Mouse (Mus musculus) 3T3-L1 (cell line): ENCODE results near the gene Igsf9.

Experiments
- DNase-seq: peaks from one replicate; pipeline ENCODE4 v3.0.0-alpha.2; 2015; ENCODE audit warnings: low read depth, low spot score

Igsf9 gene

DNA sequence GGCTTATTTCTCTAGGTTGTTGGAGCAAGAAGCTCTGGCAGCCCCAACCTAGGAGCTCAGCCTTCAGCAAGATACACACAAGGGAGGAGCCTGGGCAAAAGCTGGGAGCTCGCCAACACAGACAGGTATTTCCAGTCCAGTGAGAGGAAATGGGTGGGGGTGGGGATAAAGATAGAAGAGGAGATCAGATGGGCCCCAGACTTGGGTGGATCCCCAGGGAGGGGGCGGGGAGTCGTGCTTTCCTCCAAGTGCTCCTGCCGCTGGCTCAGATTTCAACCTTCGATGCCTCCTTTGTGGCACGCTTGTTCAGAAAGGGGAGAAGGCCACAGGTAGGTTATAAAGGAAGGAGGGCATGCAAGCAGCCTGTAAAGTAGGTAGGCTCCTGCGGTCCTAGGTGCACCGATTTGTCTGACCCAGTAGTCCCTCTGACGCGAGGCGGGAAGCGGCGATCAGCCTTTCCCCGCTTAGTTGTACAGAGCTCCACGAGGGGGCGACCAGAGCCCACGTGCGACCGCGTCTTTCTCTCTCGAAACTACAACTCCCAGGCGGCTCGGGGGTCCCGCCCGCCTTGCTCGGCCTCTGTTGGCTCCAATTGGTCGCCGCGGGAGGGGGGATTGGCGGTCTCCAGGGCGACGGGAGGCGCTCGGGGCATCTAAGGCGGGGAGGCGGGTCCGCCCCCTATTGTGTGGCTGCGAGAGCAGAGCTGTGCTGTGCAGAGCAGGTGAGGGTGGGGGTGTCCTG, at the start of gene Igsf9:
Gene Igsf9, plus strand, starts transcription at position 249 of the 741 bp plus-strand sequence.
- DNase-seq: peak; percentile 81

GRCm38 (mm10) chr1:172431836-172432586, 49.6 kb upstream of the Igsf9 start:
- peak; percentile 51 for DNase-seq

GRCm38 (mm10) chr1:172432587-172432955, 49.0 kb upstream of the Igsf9 start:
- DNase-seq: no peak

GRCm38 (mm10) chr1:172433012-172433850, 48.4 kb upstream of the Igsf9 start:
- DNase-seq: no peak

DNA sequence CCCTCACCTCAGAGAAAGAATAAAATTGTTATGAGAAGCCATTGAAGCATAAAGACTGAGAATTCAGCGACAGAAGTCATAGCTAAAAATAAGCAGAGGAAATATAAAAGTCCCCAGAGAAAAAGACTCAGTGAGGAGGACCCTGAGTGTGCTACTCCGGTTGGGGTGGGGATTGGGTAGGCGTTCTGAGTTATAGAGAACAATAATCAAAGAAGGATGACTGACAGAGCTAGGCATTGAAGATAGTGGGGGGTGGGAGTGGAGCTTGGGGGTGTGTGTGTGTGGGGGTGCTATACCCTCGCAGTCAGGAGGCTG, 47.8 kb upstream of the Igsf9 start:
- no peak for DNase-seq

DNA sequence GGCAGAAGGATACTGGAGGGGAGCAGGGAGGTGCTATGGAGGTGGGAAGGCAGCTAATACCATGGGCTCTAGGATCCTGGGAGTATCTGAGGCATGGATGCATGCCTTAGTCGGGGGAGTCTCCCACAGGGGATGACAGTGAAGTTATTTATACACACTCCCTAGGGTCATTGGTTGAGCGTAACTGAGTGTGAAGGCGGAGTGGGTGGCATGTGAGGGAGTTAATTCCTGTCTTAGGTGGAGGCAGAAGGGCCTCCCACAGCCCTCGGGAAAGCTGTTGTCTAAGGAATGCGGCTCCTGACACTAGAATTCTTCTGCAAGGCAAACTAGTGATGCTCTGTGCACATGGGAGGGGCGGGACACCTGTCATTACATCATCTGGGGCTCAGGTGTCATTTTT, 44.8 kb upstream of the Igsf9 start:
- no peak for DNase-seq

DNA sequence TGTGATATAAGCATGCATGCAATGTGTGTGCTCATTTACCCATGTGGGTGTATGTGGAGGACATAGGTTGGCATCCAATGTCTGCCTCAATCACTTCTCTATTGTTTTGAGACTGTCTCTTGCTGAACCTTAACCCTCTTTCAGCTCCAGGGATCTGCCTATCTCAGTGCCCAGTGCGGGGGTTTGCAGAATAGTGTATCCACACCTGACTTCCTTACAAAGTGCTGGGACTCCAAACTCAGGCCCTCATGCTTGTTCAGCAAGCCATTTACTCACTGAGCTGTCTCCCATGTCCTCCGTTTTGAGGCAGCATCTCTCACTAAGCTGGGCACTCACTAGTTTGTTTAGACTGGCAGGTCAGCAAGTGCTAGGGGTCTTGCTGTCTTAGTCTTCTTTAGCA, 43.0 kb upstream of the Igsf9 start:
- DNase-seq: no peak

- DNase-seq: no peak
These were observed 41.1 kb upstream of the Igsf9 start for GRCm38 (mm10) chr1:172440521-172440920.

GRCm38 (mm10) chr1:172441935-172442445, 39.6 kb upstream of the Igsf9 start:
- DNase-seq: no peak

GRCm38 (mm10) chr1:172450226-172450625, 31.4 kb upstream of the Igsf9 start:
- DNase-seq: no peak

- no peak for DNase-seq
These were observed 30.6 kb upstream of the Igsf9 start for GRCm38 (mm10) chr1:172450848-172451470.

DNA sequence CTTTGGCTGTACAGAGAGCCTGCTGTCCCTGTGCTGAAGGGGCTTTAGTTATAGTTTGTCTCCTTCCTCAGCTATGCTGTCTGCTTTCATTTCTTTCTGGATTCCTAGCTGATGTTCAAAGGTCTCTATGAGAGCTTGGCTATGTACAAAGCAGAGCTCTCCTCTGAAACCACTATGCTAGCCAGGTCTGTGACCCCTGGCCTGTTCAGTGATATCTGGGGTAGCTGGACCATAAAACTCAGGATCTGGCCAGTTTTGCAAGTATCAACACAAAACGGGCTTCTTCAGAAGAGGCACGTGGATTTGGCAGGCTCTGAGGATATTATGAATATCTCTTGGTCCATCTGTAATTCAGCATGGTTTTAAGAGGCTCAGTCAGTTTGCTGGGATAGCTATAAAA, 28.7 kb upstream of the Igsf9 start:
- DNase-seq: no peak

- no peak for DNase-seq
These were observed 27.8 kb upstream of the Igsf9 start for GRCm38 (mm10) chr1:172453810-172454209.

- no peak for DNase-seq
These were observed 26.2 kb upstream of the Igsf9 start for GRCm38 (mm10) chr1:172455416-172455815.

DNA sequence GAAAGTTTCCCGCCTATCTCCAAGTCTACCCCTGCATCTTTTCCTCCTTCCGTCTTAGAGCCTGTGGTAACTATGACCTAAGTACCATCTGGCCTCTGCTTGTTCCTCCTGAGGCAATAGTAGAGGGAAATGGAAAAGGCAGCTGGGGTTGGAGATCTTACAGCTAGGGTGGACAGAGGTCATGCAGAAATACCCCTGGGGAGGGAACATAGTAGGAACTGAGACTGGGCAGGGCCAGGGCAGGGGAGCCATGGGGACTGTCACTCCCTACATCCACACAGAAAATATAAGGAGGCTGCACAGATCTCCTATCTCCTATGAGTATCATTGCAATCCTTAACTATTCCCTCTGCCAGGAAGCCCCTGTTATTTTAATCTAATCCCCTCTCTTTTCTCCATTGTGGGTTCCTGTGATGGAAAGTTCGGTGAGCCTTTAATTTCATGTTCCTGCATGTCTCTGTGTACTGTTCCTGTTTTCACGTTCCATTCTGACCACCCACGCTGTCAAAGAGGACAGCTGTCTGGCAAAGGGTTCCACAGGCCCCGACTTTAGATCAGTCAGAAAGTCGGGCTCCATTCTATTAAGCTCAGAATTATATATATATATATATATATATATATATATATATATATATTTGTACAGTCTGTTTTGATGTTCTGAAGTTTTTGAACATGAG, 25.4 kb upstream of the Igsf9 start:
- no peak for DNase-seq

- no peak for DNase-seq
These were observed 24.4 kb upstream of the Igsf9 start for GRCm38 (mm10) chr1:172457196-172457595.

GRCm38 (mm10) chr1:172458041-172458440, 23.5 kb upstream of the Igsf9 start:
- DNase-seq: no peak

DNA sequence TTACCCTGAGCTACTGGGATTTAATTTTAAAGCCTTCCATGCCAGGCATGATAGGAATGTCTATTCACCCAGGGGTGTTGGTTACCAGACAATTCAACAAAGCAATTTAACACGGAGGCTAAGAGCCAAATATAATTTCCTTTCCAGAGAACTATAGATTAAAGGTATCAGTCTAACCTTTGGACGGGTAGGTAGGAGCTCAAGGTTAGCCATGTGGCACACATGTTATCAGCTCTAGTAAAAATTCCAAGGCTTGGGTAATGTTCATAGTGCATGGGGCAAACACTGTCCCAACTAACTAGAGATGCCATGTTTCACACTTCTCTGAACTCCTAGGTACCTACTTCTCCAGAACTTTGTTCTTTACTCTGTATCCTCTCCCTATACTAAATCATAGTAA, 20.0 kb upstream of the Igsf9 start:
- no peak for DNase-seq

- peak; percentile 25 for DNase-seq
These were observed 19.1 kb upstream of the Igsf9 start for GRCm38 (mm10) chr1:172462534-172462933.

GRCm38 (mm10) chr1:172463387-172464333, 17.9 kb upstream of the Igsf9 start:
- no peak for DNase-seq
